Mouse (Mus musculus) spleen, adult 2 months (tissue): ENCODE measurements around the gene Tas2r144. TPM values are rescaled to one million over a fixed set of nuclear protein-coding genes. Genes with fewer than 3 reads are reported as not detected.

Experiments used
- DNase-seq, 2 experiments: peaks; one replicate each; pipeline versions ENCODE4 v3.0.0 to v3.0.0-alpha.2; 2012 to 2021; ENCODE audit warnings: low spot score in 2 of 2, low read depth in 1 of 2
- H3K27ac ChIP-seq: fragments of 200-500 bp; 2 replicates; pipeline ENCODE4 v1.5.1; 2012; ENCODE audit warnings: low read length, inconsistent platforms; ENCODE audit not compliant: insufficient read depth
- H3K27me3 ChIP-seq: fragments of 200-500 bp; 2 replicates; pipeline ENCODE4 v1.6.1; 2012; ENCODE audit warnings: mild to moderate bottlenecking, moderate library complexity, low read length, inconsistent platforms; ENCODE audit not compliant: control insufficient read depth, insufficient read depth
- H3K36me3 ChIP-seq: fragments of 200-500 bp; 2 replicates; pipeline ENCODE4 v1.6.1; 2012; ENCODE audit warnings: mild to moderate bottlenecking, low read length, inconsistent platforms; ENCODE audit not compliant: control insufficient read depth, insufficient read depth
- H3K4me1 ChIP-seq: fragments of 200-500 bp; 2 replicates; pipeline ENCODE4 v1.6.1; 2011; ENCODE audit warnings: inconsistent platforms; ENCODE audit not compliant: control insufficient read depth, insufficient read depth, insufficient read length
- H3K4me3 ChIP-seq: fragments of 200-500 bp; 2 replicates; pipeline ENCODE4 v1.5.1; 2011; ENCODE audit warnings: mild to moderate bottlenecking, inconsistent platforms; ENCODE audit not compliant: insufficient read depth, insufficient read length; ENCODE audit errors: extremely low read depth
- CTCF ChIP-seq: fragments of 200-500 bp; IDR thresholded peaks from 2 replicates; pipeline ENCODE4 v1.5.1; 2011; ENCODE audit warnings: mild to moderate bottlenecking, inconsistent platforms; ENCODE audit not compliant: insufficient read depth, insufficient read length, insufficient replicate concordance; ENCODE audit errors: extremely low read depth
- POLR2A ChIP-seq: fragments of 200-500 bp; IDR thresholded peaks from 2 replicates; pipeline ENCODE4 v1.6.1; 2011; ENCODE audit warnings: low read depth, low read length, inconsistent platforms
- WGBS: fragments of 180-500 bp; shearing (Covaris S2); methylation state at CpG from one replicate; pipeline ENCODE4 v1.1.7; 2018; 5-methylcytosine and 5-hydroxymethylcytosine counted together
- polyA plus RNA-seq: library from polyadenylated mRNA; depleted of rRNA; stranded (reverse); fragments of >200 nt; gene quantifications from 2 replicates; pipeline ENCODE4 v1.2.3, GENCODE M21; 2012

The Tas2r144 gene
- polyA plus RNA-seq, 1 experiment, result not detected

- peak; percentile 52 to 57 for DNase-seq
- Histone ChIP-seq H3K36me3 (no peaks in the 10 kb centered on the region), H3K4me1 (no peaks in the 10 kb centered on the region), H3K27ac (no peak overlapping the region), H3K27me3 (no peaks in the 10 kb centered on the region), H3K4me3 (no peak overlapping the region)
- TF ChIP-seq CTCF (peak; percentile 47; the same call in 1 of the 2 replicates), POLR2A (no peak)
- WGBS, result 38% methylated on average over 17 of the region's 17 CpGs
Observed at GRCm38 (mm10) chr6:42227240-42228101, 12.3 kb downstream of the Tas2r144 start.

- Histone ChIP-seq H3K27ac (no peak overlapping the region), H3K4me3 (no peak overlapping the region), H3K36me3 (no peaks in the 10 kb centered on the region), H3K27me3 (no peaks in the 10 kb centered on the region), H3K4me1 (no peaks in the 10 kb centered on the region)
- 82% methylated on average over 4 of the region's 4 CpGs for WGBS
- DNase-seq, result no peak
- no peak for TF ChIP-seq CTCF
- no peak for TF ChIP-seq POLR2A
Observed at GRCm38 (mm10) chr6:42229610-42230009, 14.5 kb downstream of the Tas2r144 start.

GRCm38 (mm10) chr6:42231191-42231590, 16.1 kb downstream of the Tas2r144 start:
- Histone ChIP-seq H3K4me1 (no peaks in the 10 kb centered on the region), H3K4me3 (no peak overlapping the region), H3K27ac (no peak overlapping the region), H3K27me3 (no peaks in the 10 kb centered on the region), H3K36me3 (no peaks in the 10 kb centered on the region)
- DNase-seq, result no peak
- WGBS, result 94% methylated on average over 3 of the region's 3 CpGs
- no peak for TF ChIP-seq CTCF
- TF ChIP-seq POLR2A, result no peak

GRCm38 (mm10) chr6:42237276-42237805, 22.2 kb downstream of the Tas2r144 start:
- Histone ChIP-seq H3K27me3 (peaks cover 2% of the 10 kb centered on the region; the same call in 1 of the 2 replicates), H3K36me3 (no peaks in the 10 kb centered on the region), H3K4me3 (no peak overlapping the region), H3K27ac (no peak overlapping the region), H3K4me1 (no peaks in the 10 kb centered on the region)
- 83% methylated on average over 6 of the region's 6 CpGs for WGBS
- DNase-seq, result no peak
- TF ChIP-seq POLR2A, result no peak
- no peak for TF ChIP-seq CTCF

GRCm38 (mm10) chr6:42241311-42242045, 26.4 kb downstream of the Tas2r144 start:
- WGBS, result 85% methylated on average over 6 of the region's 6 CpGs
- no peak for DNase-seq
- Histone ChIP-seq H3K4me3 (no peak overlapping the region), H3K27me3 (peaks cover 2% of the 10 kb centered on the region; the same call in 1 of the 2 replicates), H3K4me1 (no peaks in the 10 kb centered on the region; the same call in 1 of the 2 replicates), H3K36me3 (no peaks in the 10 kb centered on the region), H3K27ac (no peak overlapping the region)
- TF ChIP-seq CTCF, result no peak
- no peak for TF ChIP-seq POLR2A

- peak; percentile 77 to 81 for DNase-seq
- WGBS, result 3% methylated on average over 28 of the region's 28 CpGs
- Histone ChIP-seq H3K4me3 (peak within 1 kb of the TSS; percentile 64), H3K36me3 (no peaks in the 10 kb centered on the region), H3K4me1 (no peaks in the 10 kb centered on the region; the same call in 1 of the 2 replicates), H3K27ac (peak within 1 kb of the TSS; percentile 44; the same call in 1 of the 2 replicates), H3K27me3 (no peaks in the 10 kb centered on the region)
- TF ChIP-seq CTCF (no peak), POLR2A (peak; percentile 8; the same call in 1 of the 2 replicates)
Observed at GRCm38 (mm10) chr6:42245711-42246353, 30.7 kb downstream of the Tas2r144 start, which contains the start of gene Gstk1. Gene Gstk1 (plus strand): TSS chr6:42245935.
